Mouse (Mus musculus): ENCODE measurements around the gene Ttll13. TPM values are rescaled to one million over a fixed set of nuclear protein-coding genes. Genes with fewer than 3 reads are reported as not detected.

Gene Ttll13
- polyA plus RNA-seq, 1 experiment: 0.42 TPM

GRCm38 (mm10) chr7:80285725-80286124, 39.5 kb downstream of the Ttll13 start:
- peaks cover 22% of the 10 kb centered on the region for H3K4me1 ChIP-seq (ENCODE audit: control insufficient read depth)
- H3K27me3 ChIP-seq (ENCODE audit: control insufficient read depth): no peaks in the 10 kb centered on the region
- TF ChIP-seq GATA1 (IDR thresholded peaks at IDR 0.05; ENCODE audit: low read length) (no peak), TAL1 (IDR thresholded peaks at IDR 0.05; ENCODE audit: low read length) (no peak)
- no peak overlapping the region for H3K4me3 ChIP-seq (replicated peaks)
- H3K9me3 ChIP-seq (ENCODE audit: control insufficient read depth, low read length): no peaks in the 10 kb centered on the region
- H3K36me3 ChIP-seq (ENCODE audit: control insufficient read depth): peaks cover 79% of the 10 kb centered on the region

- H3K27me3 ChIP-seq (ENCODE audit: control insufficient read depth): no peaks in the 10 kb centered on the region
- H3K4me3 ChIP-seq (replicated peaks): no peak overlapping the region
- H3K36me3 ChIP-seq (ENCODE audit: control insufficient read depth): peaks cover 80% of the 10 kb centered on the region
- TF ChIP-seq TAL1 (IDR thresholded peaks at IDR 0.05; ENCODE audit: low read length) (no peak), GATA1 (IDR thresholded peaks at IDR 0.05; ENCODE audit: low read length) (no peak)
- no peaks in the 10 kb centered on the region for H3K9me3 ChIP-seq (ENCODE audit: control insufficient read depth, low read length)
- peaks cover 33% of the 10 kb centered on the region for H3K4me1 ChIP-seq (ENCODE audit: control insufficient read depth)
Measured at GRCm38 (mm10) chr7:80287736-80288135, 41.6 kb downstream of the Ttll13 start.

- Histone ChIP-seq H3K9me3 (ENCODE audit: control insufficient read depth, low read length) (no peaks in the 10 kb centered on the region), H3K36me3 (ENCODE audit: control insufficient read depth) (peaks cover 65% of the 10 kb centered on the region), H3K4me1 (ENCODE audit: control insufficient read depth) (peaks cover 54% of the 10 kb centered on the region), H3K4me3 (replicated peaks) (peak within 1 kb of the TSS; percentile 100), H3K27me3 (ENCODE audit: control insufficient read depth) (no peaks in the 10 kb centered on the region)
- TF ChIP-seq TAL1 (IDR thresholded peaks at IDR 0.05; ENCODE audit: low read length) (no peak), GATA1 (IDR thresholded peaks at IDR 0.05; ENCODE audit: low read length) (no peak)
Measured at GRCm38 (mm10) chr7:80294062-80294763, 48.0 kb downstream of the Ttll13 start, which contains the start of gene Prc1. Prc1 (plus strand) TSS chr7:80294450.

GRCm38 (mm10) chr7:80294764-80295648, 48.8 kb downstream of the Ttll13 start:
- peaks cover 67% of the 10 kb centered on the region for H3K36me3 ChIP-seq (ENCODE audit: control insufficient read depth)
- H3K4me1 ChIP-seq (ENCODE audit: control insufficient read depth): peaks cover 62% of the 10 kb centered on the region
- H3K9me3 ChIP-seq (ENCODE audit: control insufficient read depth, low read length): no peaks in the 10 kb centered on the region
- H3K4me3 ChIP-seq (replicated peaks): peak overlapping the region; percentile 100
- TF ChIP-seq GATA1 (IDR thresholded peaks at IDR 0.05; ENCODE audit: low read length) (no peak), TAL1 (IDR thresholded peaks at IDR 0.05; ENCODE audit: low read length) (no peak)
- no peaks in the 10 kb centered on the region for H3K27me3 ChIP-seq (ENCODE audit: control insufficient read depth)

GRCm38 (mm10) chr7:80296462-80296861, 50.3 kb downstream of the Ttll13 start:
- Histone ChIP-seq H3K27me3 (ENCODE audit: control insufficient read depth) (no peaks in the 10 kb centered on the region), H3K36me3 (ENCODE audit: control insufficient read depth) (peaks cover 69% of the 10 kb centered on the region), H3K4me3 (replicated peaks) (peak overlapping the region; percentile 100), H3K9me3 (ENCODE audit: control insufficient read depth, low read length) (no peaks in the 10 kb centered on the region), H3K4me1 (ENCODE audit: control insufficient read depth) (peaks cover 62% of the 10 kb centered on the region)
- TF ChIP-seq GATA1 (IDR thresholded peaks at IDR 0.05; ENCODE audit: low read length): no peak
- no peak for TF ChIP-seq TAL1 (IDR thresholded peaks at IDR 0.05; ENCODE audit: low read length)

GRCm38 (mm10) chr7:80297041-80297440, 50.9 kb downstream of the Ttll13 start:
- Histone ChIP-seq H3K4me1 (ENCODE audit: control insufficient read depth) (peaks cover 60% of the 10 kb centered on the region), H3K27me3 (ENCODE audit: control insufficient read depth) (no peaks in the 10 kb centered on the region), H3K36me3 (ENCODE audit: control insufficient read depth) (peaks cover 72% of the 10 kb centered on the region), H3K9me3 (ENCODE audit: control insufficient read depth, low read length) (no peaks in the 10 kb centered on the region), H3K4me3 (replicated peaks) (peak overlapping the region; percentile 100)
- TF ChIP-seq GATA1 (IDR thresholded peaks at IDR 0.05; ENCODE audit: low read length): no peak
- no peak for TF ChIP-seq TAL1 (IDR thresholded peaks at IDR 0.05; ENCODE audit: low read length)

GRCm38 (mm10) chr7:80298754-80299153, 52.6 kb downstream of the Ttll13 start:
- Histone ChIP-seq H3K27me3 (ENCODE audit: control insufficient read depth) (no peaks in the 10 kb centered on the region), H3K4me3 (replicated peaks) (no peak overlapping the region), H3K36me3 (ENCODE audit: control insufficient read depth) (peaks cover 86% of the 10 kb centered on the region), H3K4me1 (ENCODE audit: control insufficient read depth) (peaks cover 44% of the 10 kb centered on the region), H3K9me3 (ENCODE audit: control insufficient read depth, low read length) (no peaks in the 10 kb centered on the region)
- TF ChIP-seq TAL1 (IDR thresholded peaks at IDR 0.05; ENCODE audit: low read length) (no peak), GATA1 (IDR thresholded peaks at IDR 0.05; ENCODE audit: low read length) (no peak)

- peak overlapping the region; percentile 10 for H3K4me3 ChIP-seq (replicated peaks)
- TF ChIP-seq GATA1 (IDR thresholded peaks at IDR 0.05; ENCODE audit: low read length): no peak
- TF ChIP-seq TAL1 (IDR thresholded peaks at IDR 0.05; ENCODE audit: low read length): no peak
- no peaks in the 10 kb centered on the region for H3K9me3 ChIP-seq (ENCODE audit: control insufficient read depth, low read length)
- H3K36me3 ChIP-seq (ENCODE audit: control insufficient read depth): peaks cover 94% of the 10 kb centered on the region
- H3K4me1 ChIP-seq (ENCODE audit: control insufficient read depth): peaks cover 41% of the 10 kb centered on the region
- H3K27me3 ChIP-seq (ENCODE audit: control insufficient read depth): no peaks in the 10 kb centered on the region
Measured at GRCm38 (mm10) chr7:80299568-80299967, 53.4 kb downstream of the Ttll13 start.

- H3K9me3 ChIP-seq (ENCODE audit: control insufficient read depth, low read length): no peaks in the 10 kb centered on the region
- H3K27me3 ChIP-seq (ENCODE audit: control insufficient read depth): no peaks in the 10 kb centered on the region
- H3K36me3 ChIP-seq (ENCODE audit: control insufficient read depth): peaks cover 100% of the 10 kb centered on the region
- H3K4me1 ChIP-seq (ENCODE audit: control insufficient read depth): peaks cover 32% of the 10 kb centered on the region
- no peak overlapping the region for H3K4me3 ChIP-seq (replicated peaks)
- TF ChIP-seq GATA1 (IDR thresholded peaks at IDR 0.05; ENCODE audit: low read length): no peak
- no peak for TF ChIP-seq TAL1 (IDR thresholded peaks at IDR 0.05; ENCODE audit: low read length)
Measured at GRCm38 (mm10) chr7:80301522-80301921, 55.3 kb downstream of the Ttll13 start.

Measured in erythroblast, embryonic 14.5 days (primary cell).